Mouse (Mus musculus) intestine, embryonic 15.5 days (tissue): ENCODE data around the gene Tsen34. TPM values are rescaled to one million over a fixed set of nuclear protein-coding genes. Genes with fewer than 3 reads are reported as not detected.

ENCODE experiments used
- ATAC-seq: fragments of 200-750 bp; cut with Nextera tagmentation; 2 replicates; pipeline ENCODE4 v1.8.0; 2017; ENCODE audit warnings: moderate TSS enrichment, moderate library complexity
- H3K27ac ChIP-seq: fragments of 300-500 bp; sonication (generic); 2 replicates; pipeline ENCODE4 v1.5.1; 2015; ENCODE audit warnings: mild to moderate bottlenecking, inconsistent platforms
- H3K27me3 ChIP-seq: fragments of 300-500 bp; sonication (generic); replicated peaks from 2 replicates; pipeline ENCODE4 v1.6.1; 2015; ENCODE audit warnings: inconsistent platforms
- H3K36me3 ChIP-seq: fragments of 300-500 bp; sonication (generic); 2 replicates; pipeline ENCODE4 v1.6.1; 2015; ENCODE audit warnings: inconsistent platforms
- H3K4me1 ChIP-seq: fragments of 300-500 bp; sonication (generic); replicated peaks from 2 replicates; pipeline ENCODE4 v1.6.1; 2015; ENCODE audit warnings: inconsistent platforms
- H3K4me2 ChIP-seq: fragments of 300-500 bp; sonication (generic); replicated peaks from 2 replicates; pipeline ENCODE4 v1.6.1; 2015; ENCODE audit warnings: mild to moderate bottlenecking, inconsistent platforms
- H3K4me3 ChIP-seq: fragments of 300-500 bp; sonication (generic); replicated peaks from 2 replicates; pipeline ENCODE4 v1.5.1; 2015; ENCODE audit warnings: inconsistent platforms
- H3K9ac ChIP-seq: fragments of 300-500 bp; sonication (generic); 2 replicates; pipeline ENCODE4 v1.6.1; 2015; ENCODE audit warnings: inconsistent platforms
- H3K9me3 ChIP-seq: fragments of 300-500 bp; sonication (generic); 2 replicates; pipeline ENCODE4 v1.6.1; 2016; ENCODE audit warnings: inconsistent platforms
- WGBS: fragments of 180-500 bp; shearing (Covaris S2); methylation state at CpG from one replicate; pipeline ENCODE4 v1.1.7; 2015; 5-methylcytosine and 5-hydroxymethylcytosine counted together
- polyA plus RNA-seq: library from polyadenylated mRNA; unstranded; fragments of >200 nt; fragmentation: Nextera tagmentation; extraction: Ambion mirVana; gene quantifications from 2 replicates; pipeline ENCODE4 v1.2.1, GENCODE M21; 2015

The Tsen34 gene
- polyA plus RNA-seq, result 230 and 235 TPM in 2 replicates

GRCm38 (mm10) chr7:3692382-3692986 lies at the start of gene Tsen34:
TSS of gene Tsen34 (plus strand) at chr7:3692863.
- H3K4me3 ChIP-seq, result peak within 1 kb of the TSS; percentile 67
- no peaks in the 10 kb centered on the region for H3K9me3 ChIP-seq
- under 1% methylated on average over 49 of the region's 49 CpGs for WGBS
- peak within 1 kb of the TSS; percentile 89 for H3K9ac ChIP-seq
- no peak for ATAC-seq
- peak within 1 kb of the TSS; percentile 97 for H3K27ac ChIP-seq
- peak within 1 kb of the TSS; percentile 88 for H3K4me2 ChIP-seq
- no peaks in the 10 kb centered on the region for H3K27me3 ChIP-seq
- peaks cover 21% of the 10 kb centered on the region for H3K4me1 ChIP-seq
- no peaks in the 10 kb centered on the region for H3K36me3 ChIP-seq

- peaks cover 16% of the 10 kb centered on the region for H3K36me3 ChIP-seq
Measured at GRCm38 (mm10) chr7:3643412-3643811, 49.3 kb upstream of the Tsen34 start.

GRCm38 (mm10) chr7:3643843-3644242 lies 48.8 kb upstream of the Tsen34 start:
- Histone ChIP-seq H3K9me3 (no peaks in the 10 kb centered on the region), H3K4me1 (peaks cover 27% of the 10 kb centered on the region), H3K4me3 (peak overlapping the region; percentile 97), H3K27me3 (no peaks in the 10 kb centered on the region), H3K9ac (no peak overlapping the region), H3K27ac (peak overlapping the region; percentile 77), H3K36me3 (peaks cover 15% of the 10 kb centered on the region), H3K4me2 (peak overlapping the region; percentile 70)
- no peak for ATAC-seq
- WGBS, result 19% methylated on average over 9 of the region's 9 CpGs

More at GRCm38 (mm10) chr7:3643412-3643811, 49.3 kb upstream of the Tsen34 start:
- Histone ChIP-seq H3K9me3 (no peaks in the 10 kb centered on the region), H3K9ac (no peak overlapping the region), H3K4me3 (no peak overlapping the region), H3K27me3 (no peaks in the 10 kb centered on the region), H3K4me2 (no peak overlapping the region), H3K4me1 (peaks cover 25% of the 10 kb centered on the region), H3K27ac (no peak overlapping the region)
- WGBS, result 68% methylated on average over 5 of the region's 5 CpGs
- no peak for ATAC-seq

GRCm38 (mm10) chr7:3644348-3644671 lies 48.4 kb upstream of the Tsen34 start:
- Histone ChIP-seq H3K9me3 (no peaks in the 10 kb centered on the region), H3K4me3 (peak overlapping the region; percentile 97), H3K36me3 (peaks cover 12% of the 10 kb centered on the region), H3K9ac (no peak overlapping the region), H3K27me3 (no peaks in the 10 kb centered on the region), H3K27ac (peak overlapping the region; percentile 77), H3K4me2 (peak overlapping the region; percentile 70), H3K4me1 (peaks cover 27% of the 10 kb centered on the region)
- no peak for ATAC-seq
- 0% methylated on average over 11 of the region's 11 CpGs for WGBS

- peak within 1 kb of the TSS; percentile 99 for H3K9ac ChIP-seq
- WGBS, result under 1% methylated on average over 57 of the region's 58 CpGs
- peaks cover 6% of the 10 kb centered on the region for H3K36me3 ChIP-seq
- peak within 1 kb of the TSS; percentile 97 for H3K4me3 ChIP-seq
- H3K27me3 ChIP-seq, result no peaks in the 10 kb centered on the region
- peaks cover 27% of the 10 kb centered on the region for H3K4me1 ChIP-seq
- no peaks in the 10 kb centered on the region for H3K9me3 ChIP-seq
- H3K4me2 ChIP-seq, result peak within 1 kb of the TSS; percentile 81
- ATAC-seq, result peak; percentile 98
- H3K27ac ChIP-seq, result peak within 1 kb of the TSS; percentile 99
Measured at GRCm38 (mm10) chr7:3644672-3645487, 47.8 kb upstream of the Tsen34 start, which contains the start of gene Cnot3. TSS of gene Cnot3 (plus strand) at chr7:3645268.

GRCm38 (mm10) chr7:3645488-3646025 lies 47.1 kb upstream of the Tsen34 start:
- peak overlapping the region; percentile 99 for H3K27ac ChIP-seq
- no peak for ATAC-seq
- peak overlapping the region; percentile 99 for H3K9ac ChIP-seq
- peak overlapping the region; percentile 97 for H3K4me3 ChIP-seq
- H3K27me3 ChIP-seq, result no peaks in the 10 kb centered on the region
- H3K4me1 ChIP-seq, result peaks cover 27% of the 10 kb centered on the region
- peak overlapping the region; percentile 81 for H3K4me2 ChIP-seq
- WGBS, result under 1% methylated on average over 53 of the region's 58 CpGs
- peaks cover 7% of the 10 kb centered on the region for H3K36me3 ChIP-seq
- no peaks in the 10 kb centered on the region for H3K9me3 ChIP-seq

GRCm38 (mm10) chr7:3646188-3646587 lies 46.5 kb upstream of the Tsen34 start:
- no peaks in the 10 kb centered on the region for H3K27me3 ChIP-seq
- H3K27ac ChIP-seq, result peak overlapping the region; percentile 99; the same call in 1 of the 2 replicates
- no peaks in the 10 kb centered on the region for H3K9me3 ChIP-seq
- ATAC-seq, result no peak
- H3K9ac ChIP-seq, result peak overlapping the region; percentile 99
- peak overlapping the region; percentile 81 for H3K4me2 ChIP-seq
- peaks cover 27% of the 10 kb centered on the region for H3K4me1 ChIP-seq
- 10% methylated on average over 9 of the region's 9 CpGs for WGBS
- H3K4me3 ChIP-seq, result peak overlapping the region; percentile 97
- H3K36me3 ChIP-seq, result peaks cover 12% of the 10 kb centered on the region

GRCm38 (mm10) chr7:3646641-3647040 lies 46.0 kb upstream of the Tsen34 start:
- WGBS, result 58% methylated on average over 4 of the region's 4 CpGs
- no peak overlapping the region for H3K27ac ChIP-seq
- ATAC-seq, result no peak
- H3K9me3 ChIP-seq, result no peaks in the 10 kb centered on the region
- H3K4me3 ChIP-seq, result peak overlapping the region; percentile 97
- peak overlapping the region; percentile 99 for H3K9ac ChIP-seq
- peaks cover 27% of the 10 kb centered on the region for H3K4me1 ChIP-seq
- peak overlapping the region; percentile 81 for H3K4me2 ChIP-seq
- peaks cover 14% of the 10 kb centered on the region for H3K36me3 ChIP-seq
- no peaks in the 10 kb centered on the region for H3K27me3 ChIP-seq

GRCm38 (mm10) chr7:3656966-3657365 lies 35.7 kb upstream of the Tsen34 start:
- Histone ChIP-seq H3K36me3 (peaks cover 73% of the 10 kb centered on the region), H3K4me3 (no peak overlapping the region), H3K9ac (no peak overlapping the region), H3K27me3 (no peaks in the 10 kb centered on the region), H3K27ac (no peak overlapping the region), H3K4me2 (no peak overlapping the region), H3K9me3 (no peaks in the 10 kb centered on the region), H3K4me1 (no peaks in the 10 kb centered on the region)
- no peak for ATAC-seq
- 90% methylated on average over 4 of the region's 4 CpGs for WGBS

GRCm38 (mm10) chr7:3658578-3658977 lies 34.1 kb upstream of the Tsen34 start:
- no peak overlapping the region for H3K4me2 ChIP-seq
- 92% methylated on average over 14 of the region's 14 CpGs for WGBS

GRCm38 (mm10) chr7:3664524-3665214 lies 28.0 kb upstream of the Tsen34 start:
- peak overlapping the region; percentile 79 for H3K4me2 ChIP-seq
- H3K4me3 ChIP-seq, result peak overlapping the region; percentile 76
- H3K36me3 ChIP-seq, result peaks cover 35% of the 10 kb centered on the region
- no peaks in the 10 kb centered on the region for H3K9me3 ChIP-seq
- no peaks in the 10 kb centered on the region for H3K27me3 ChIP-seq
- WGBS, result 27% methylated on average over 15 of the region's 15 CpGs
- H3K4me1 ChIP-seq, result peaks cover 19% of the 10 kb centered on the region
- H3K9ac ChIP-seq, result peak overlapping the region; percentile 83
- ATAC-seq, result peak; percentile 65
- H3K27ac ChIP-seq, result peak overlapping the region; percentile 92

More at GRCm38 (mm10) chr7:3658578-3658977, 34.1 kb upstream of the Tsen34 start:
- H3K4me3 ChIP-seq, result no peak overlapping the region
- peaks cover 75% of the 10 kb centered on the region for H3K36me3 ChIP-seq
- peaks cover 1% of the 10 kb centered on the region; the same call in 1 of the 2 replicates for H3K4me1 ChIP-seq
- no peak overlapping the region for H3K9ac ChIP-seq
- H3K27me3 ChIP-seq, result no peaks in the 10 kb centered on the region
- no peak overlapping the region for H3K27ac ChIP-seq
- H3K9me3 ChIP-seq, result no peaks in the 10 kb centered on the region
- ATAC-seq, result 0 out of 2 replicates have a peak, but pooled peaks have one; percentile 3
